ENCODE assay signal across 16 mouse cellular contexts in genomic region chr11:51227104-51227503, GRCm38 (mm10). TPM values are rescaled to one million over a fixed set of nuclear protein-coding genes. Genes with fewer than 3 reads are reported as not detected.
DNase-seq lines count a peak whose midpoint lies in the region; ATAC-seq and TF ChIP-seq lines count a peak whose summit lies in the region.
"Had no signal": no experiment of that assay in that cellular context is flagged by ENCODE, and none has a peak within 500 bp of the region (broad histone marks: within the 10 kb centered on the region; RNA-seq: fewer than 3 reads in every experiment).

No protein-coding gene starts in this region.

- no peak overlapping the region for H3K9ac ChIP-seq in hindbrain, postnatal 0 days (replicated peaks; ENCODE audit: low read length)
- no peak overlapping the region for H3K9ac ChIP-seq in hindbrain, embryonic 11.5 days (ENCODE audit: low read depth, low read length)
- H3K9ac ChIP-seq in intestine, embryonic 15.5 days = no peak overlapping the region
- H3K9ac ChIP-seq: liver, embryonic 14.5 days had no signal

- no peaks in the 10 kb centered on the region for H3K9me3 ChIP-seq in hindbrain, postnatal 0 days (ENCODE audit: low read length)
- no peaks in the 10 kb centered on the region for H3K9me3 ChIP-seq in hindbrain, embryonic 11.5 days (ENCODE audit: control insufficient read depth, low read length)
- H3K9me3 ChIP-seq in intestine, embryonic 15.5 days = no peaks in the 10 kb centered on the region

- no peak for TF ChIP-seq CTCF in hindbrain, postnatal 0 days (IDR thresholded peaks at IDR 0.05; ENCODE audit: low read depth)

- H3K27me3 ChIP-seq in hindbrain, postnatal 0 days (ENCODE audit: insufficient read depth, low read length) = no peaks in the 10 kb centered on the region
- H3K27me3 ChIP-seq in hindbrain, embryonic 11.5 days (ENCODE audit: control insufficient read depth, insufficient read depth, low read length) = no peaks in the 10 kb centered on the region
- H3K27me3 ChIP-seq in intestine, embryonic 15.5 days (replicated peaks) = no peaks in the 10 kb centered on the region

- no peak for ATAC-seq in hindbrain, postnatal 0 days
- ATAC-seq in hindbrain, embryonic 11.5 days (ENCODE audit: low FRiP score) = no peak
- no peak for ATAC-seq in intestine, embryonic 15.5 days
- ATAC-seq: intestine, embryonic 16.5 days had no signal

- no peaks in the 10 kb centered on the region for H3K36me3 ChIP-seq in hindbrain, postnatal 0 days (ENCODE audit: insufficient read depth, low read length)
- H3K36me3 ChIP-seq in hindbrain, embryonic 11.5 days (ENCODE audit: control insufficient read depth, insufficient read depth, low read length) = no peaks in the 10 kb centered on the region
- no peaks in the 10 kb centered on the region for H3K36me3 ChIP-seq in intestine, embryonic 15.5 days

- H3K27ac ChIP-seq in hindbrain, postnatal 0 days = no peak overlapping the region
- no peak overlapping the region for H3K27ac ChIP-seq in hindbrain, embryonic 11.5 days (ENCODE audit: low read depth, low read length)
- H3K27ac ChIP-seq in intestine, embryonic 15.5 days = no peak overlapping the region
- H3K27ac ChIP-seq: liver, embryonic 14.5 days; stomach, postnatal 0 days had no signal

- H3K4me2 ChIP-seq in hindbrain, postnatal 0 days (ENCODE audit: low read depth, low read length) = no peak overlapping the region
- no peak overlapping the region for H3K4me2 ChIP-seq in hindbrain, embryonic 11.5 days (replicated peaks; ENCODE audit: low read depth, low read length)
- no peak overlapping the region for H3K4me2 ChIP-seq in intestine, embryonic 15.5 days (replicated peaks)

- DNase-seq in hindbrain, postnatal 0 days (ENCODE audit: low spot score) = peak; percentile 9
- DNase-seq in hindbrain, embryonic 11.5 days (ENCODE audit: low spot score) = no peak
- peak; percentile 7 to 47 for DNase-seq in frontal cortex, postnatal 10 days (ENCODE audit: low spot score in 2 of 2)
- peak; percentile 49 for DNase-seq in left cerebral cortex, adult 11 months (ENCODE audit: low spot score)
- DNase-seq in right cerebral cortex, postnatal 25 days = peak; percentile 61
- no peak for DNase-seq in spleen, postnatal 10 days (ENCODE audit: low spot score in 2 of 2)
- DNase-seq: cerebellum, adult 8-10 months; gastrocnemius, postnatal 36 days; heart, postnatal 14 days had no signal

- 66% methylated on average over 4 of the region's 4 CpGs for WGBS in hindbrain, postnatal 0 days
- WGBS in hindbrain, embryonic 11.5 days = 86% methylated on average over 4 of the region's 4 CpGs
- 86% methylated on average over 4 of the region's 4 CpGs for WGBS in intestine, embryonic 15.5 days

- H3K4me3 ChIP-seq in hindbrain, postnatal 0 days (ENCODE audit: low read length) = no peak overlapping the region
- H3K4me3 ChIP-seq in hindbrain, embryonic 11.5 days (ENCODE audit: low read depth, low read length) = no peak overlapping the region
- H3K4me3 ChIP-seq in intestine, embryonic 15.5 days (replicated peaks) = no peak overlapping the region
- H3K4me3 ChIP-seq: megakaryocyte, embryonic 14.5 days had no signal

- H3K4me1 ChIP-seq in hindbrain, postnatal 0 days (ENCODE audit: insufficient read depth, low read length) = no peaks in the 10 kb centered on the region
- no peaks in the 10 kb centered on the region for H3K4me1 ChIP-seq in hindbrain, embryonic 11.5 days (replicated peaks; ENCODE audit: control insufficient read depth, insufficient read depth, low read length)
- no peaks in the 10 kb centered on the region for H3K4me1 ChIP-seq in intestine, embryonic 15.5 days (replicated peaks)
- H3K4me1 ChIP-seq: megakaryocyte, embryonic 14.5 days had no signal

RNA-seq across cellular contexts. Expression of gene Gm12569, which starts 6.8 kb away (rescaled TPM):
- total RNA-seq in hindbrain, postnatal 0 days (2014; rRNA removed) = not detected in 2 replicates
- not detected in 2 replicates for polyA plus RNA-seq in hindbrain, postnatal 0 days (2015; fragmentation: Nextera tagmentation; extraction: Ambion mirVana)
- not detected in 2 replicates for polyA plus RNA-seq in hindbrain, embryonic 11.5 days (2014; fragmentation: Nextera tagmentation; extraction: Ambion mirVana)
- not detected in 2 replicates for polyA plus RNA-seq in intestine, embryonic 15.5 days (2015; fragmentation: Nextera tagmentation; extraction: Ambion mirVana)
- total RNA-seq: adrenal gland, postnatal 4 days; gastrocnemius, postnatal 36 days; heart, postnatal 14 days had no signal
- polyA plus RNA-seq: intestine, embryonic 16.5 days; liver, embryonic 14.5 days; neural tube, embryonic 11.5 days; stomach, postnatal 0 days had no signal

RNA-seq across cellular contexts. Expression of gene Clk4, which starts 34.4 kb away (rescaled TPM):
- 57.6 and 58.3 TPM in 2 replicates for total RNA-seq in hindbrain, postnatal 0 days (2014; rRNA removed)
- polyA plus RNA-seq in hindbrain, postnatal 0 days (2015; fragmentation: Nextera tagmentation; extraction: Ambion mirVana) = 92.5 and 93.3 TPM in 2 replicates
- polyA plus RNA-seq in hindbrain, embryonic 11.5 days (2014; fragmentation: Nextera tagmentation; extraction: Ambion mirVana) = 141 and 148 TPM in 2 replicates
- 90.1 and 96.1 TPM in 2 replicates for polyA plus RNA-seq in intestine, embryonic 15.5 days (2015; fragmentation: Nextera tagmentation; extraction: Ambion mirVana)

RNA-seq across cellular contexts. Expression of gene BC049762, which starts 35.7 kb away (rescaled TPM):
- total RNA-seq in hindbrain, postnatal 0 days (2014; rRNA removed) = 0.29 TPM in 1 of 2 replicates, not detected in the other
- 0.39 and 0.40 TPM in 2 replicates for polyA plus RNA-seq in hindbrain, postnatal 0 days (2015; fragmentation: Nextera tagmentation; extraction: Ambion mirVana)
- polyA plus RNA-seq in hindbrain, embryonic 11.5 days (2014; fragmentation: Nextera tagmentation; extraction: Ambion mirVana) = 0.20 and 0.68 TPM in 2 replicates
- polyA plus RNA-seq in intestine, embryonic 15.5 days (2015; fragmentation: Nextera tagmentation; extraction: Ambion mirVana) = 0.64 TPM in 1 of 2 replicates, not detected in the other
- total RNA-seq: gastrocnemius, postnatal 36 days; heart, postnatal 14 days had no signal

Comparison
In these comparisons a context has a peak if more than half of its experiments do, and no peak if none do; other contexts are left out.
1. DNase-seq: peak in hindbrain, postnatal 0 days (single experiment), frontal cortex, postnatal 10 days (2 of 2), left cerebral cortex, adult 11 months (single experiment) and right cerebral cortex, postnatal 25 days (single experiment); none in hindbrain, embryonic 11.5 days (single experiment) and spleen, postnatal 10 days (0 of 2).